Mouse (Mus musculus) common myeloid progenitor, adult 5-6 weeks (primary cell): ENCODE results near the gene Poc1b. TPM values are rescaled to one million over a fixed set of nuclear protein-coding genes. Genes with fewer than 3 reads are reported as not detected.

Experiments
- ATAC-seq: replicated peaks from 2 replicates; pipeline ENCODE4 v1.8.0; 2016; ENCODE audit warnings: low read depth, mild to moderate bottlenecking, moderate TSS enrichment, inconsistent platforms; ENCODE audit not compliant: poor library complexity, severe bottlenecking
- total RNA-seq: library from RNA; stranded (forward); fragments of 200-1000, 187-1606 nt; gene quantifications from 2 replicates; pipeline ENCODE4 v1.2.3, GENCODE M21; 2017

Gene Poc1b
- total RNA-seq = 20.3 and 22.9 TPM in 2 replicates

DNA sequence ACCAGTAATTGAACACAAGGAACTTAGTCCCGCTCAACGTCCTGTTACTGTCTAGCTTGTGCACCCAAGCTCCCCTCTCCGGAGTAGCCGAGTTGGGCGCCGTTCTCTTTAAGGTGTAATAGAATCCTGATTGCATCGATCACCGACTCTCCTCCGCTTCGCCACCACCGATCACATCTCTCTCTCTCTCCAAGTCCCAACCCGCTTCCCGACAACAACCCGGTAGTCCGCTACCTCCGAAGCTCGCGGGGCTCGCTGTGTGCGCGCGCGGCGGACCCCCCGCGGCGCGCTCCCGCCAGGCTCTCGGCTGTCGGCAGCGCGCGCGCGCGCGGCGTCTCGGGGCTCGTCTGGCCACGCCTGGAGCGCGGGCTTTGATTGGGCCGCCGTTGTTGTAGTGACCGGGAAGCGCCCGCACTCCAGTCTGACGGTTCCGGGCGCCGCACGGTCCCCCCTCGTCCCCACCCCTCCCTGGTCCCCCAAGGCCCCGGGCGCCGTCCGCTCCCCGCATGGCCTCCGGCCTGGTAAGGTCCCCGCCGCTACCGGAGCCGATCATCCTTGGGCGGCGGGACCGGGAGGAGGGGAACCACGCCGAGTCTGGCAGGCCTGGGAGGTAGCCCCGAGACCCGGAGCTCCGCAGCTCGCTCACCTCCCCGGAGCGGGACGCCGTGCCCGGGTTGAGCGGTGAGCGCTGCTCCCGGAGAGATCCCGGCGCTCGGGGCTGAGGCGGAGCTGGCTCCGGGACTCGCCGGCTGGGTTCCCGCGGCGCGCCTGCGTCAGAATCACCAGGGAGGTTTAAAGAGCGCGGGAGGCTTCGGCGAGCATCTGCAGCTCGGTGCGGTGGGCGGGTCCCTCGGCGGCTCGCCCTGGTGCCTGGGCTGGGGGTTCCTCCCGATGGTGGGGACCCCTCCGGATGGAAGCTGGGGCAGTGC lies at the start of gene Poc1b:
TSS of gene Poc1b (plus strand) at position 334 of the 929 bp plus-strand sequence.
- ATAC-seq = peak; percentile 64

- no peak for ATAC-seq
Observed at GRCm38 (mm10) chr10:99060588-99060987, 46.2 kb upstream of the Poc1b start.

DNA sequence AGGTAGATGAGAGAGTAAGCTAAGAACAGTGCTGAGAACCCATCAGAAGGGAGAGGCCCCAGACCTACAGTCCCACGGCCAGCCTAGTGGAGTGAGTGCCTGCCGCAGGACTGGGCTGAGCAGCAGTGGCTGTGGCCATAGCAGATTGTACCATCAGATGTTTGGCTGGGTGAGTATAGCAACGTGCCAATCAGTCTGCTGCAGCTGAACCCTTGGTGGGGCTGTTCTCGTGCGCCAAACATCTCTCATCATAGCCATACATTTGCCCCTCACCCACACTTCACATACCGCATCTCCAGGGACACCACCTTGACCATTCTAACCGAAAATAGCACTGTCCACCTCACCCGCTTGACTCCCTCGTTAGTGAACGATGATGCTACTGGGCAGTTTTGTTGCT lies 45.4 kb upstream of the Poc1b start:
- ATAC-seq = no peak

DNA sequence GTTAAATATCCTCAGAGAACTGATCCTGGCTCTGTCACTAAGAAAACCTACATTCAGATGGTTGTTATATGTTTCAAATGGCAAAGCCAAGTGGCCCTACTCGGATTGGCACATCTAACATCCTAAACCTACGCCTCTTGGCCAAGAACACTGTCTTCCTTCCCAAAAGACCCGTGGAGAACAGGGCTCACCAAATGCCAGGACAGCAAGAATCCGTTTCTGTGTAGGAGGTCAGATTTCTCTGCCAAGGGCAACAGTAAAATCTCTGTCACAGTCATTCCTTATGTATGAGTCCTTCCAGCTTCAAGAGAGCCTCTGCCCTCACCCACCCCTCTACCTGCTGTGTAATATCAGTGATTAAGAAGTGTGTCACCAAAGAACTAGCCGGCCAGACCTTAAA lies 44.3 kb upstream of the Poc1b start:
- no peak for ATAC-seq

- no peak for ATAC-seq
Observed at GRCm38 (mm10) chr10:99076113-99076895, 30.5 kb upstream of the Poc1b start.

DNA sequence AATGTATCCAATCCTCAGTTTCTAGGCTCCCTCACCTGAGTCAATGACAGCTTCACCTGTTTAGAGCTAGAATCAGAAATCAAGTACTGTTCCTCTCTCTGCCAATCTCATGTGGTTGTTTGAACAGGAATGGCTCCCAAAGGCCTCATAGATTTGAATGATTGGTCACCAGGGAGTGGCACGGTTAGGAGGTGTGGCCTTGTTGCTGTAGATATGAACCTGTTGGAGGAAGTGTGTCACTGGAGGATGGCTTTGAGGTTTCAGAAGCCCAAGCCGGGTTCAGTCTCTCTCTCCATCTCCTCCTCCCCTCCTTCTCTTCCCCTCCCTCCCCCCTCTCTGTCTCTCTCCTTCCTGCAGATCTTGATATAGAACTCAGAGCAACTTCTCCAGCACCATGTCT lies 28.2 kb upstream of the Poc1b start:
- ATAC-seq = no peak

DNA sequence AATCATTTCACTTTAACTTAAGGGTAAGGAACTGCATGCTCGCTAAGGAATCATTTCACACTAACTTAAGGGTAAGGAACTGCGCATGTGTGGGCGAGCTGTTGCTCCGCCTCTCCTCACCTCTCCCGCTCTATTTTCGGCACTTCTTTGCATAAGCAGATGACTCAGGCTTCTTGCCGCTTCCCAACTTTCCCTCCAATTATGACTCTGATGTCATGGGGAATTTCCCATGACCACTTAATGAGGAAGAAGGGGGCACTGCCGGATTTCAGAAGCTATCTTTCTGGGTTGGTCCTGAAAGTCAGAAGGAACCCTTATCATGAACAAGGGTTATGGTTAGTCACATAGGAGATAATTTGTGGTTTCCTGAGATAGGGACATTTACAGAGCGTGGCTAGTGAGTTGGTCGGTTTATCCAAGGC lies 25.3 kb upstream of the Poc1b start:
- ATAC-seq = peak; percentile 55

DNA sequence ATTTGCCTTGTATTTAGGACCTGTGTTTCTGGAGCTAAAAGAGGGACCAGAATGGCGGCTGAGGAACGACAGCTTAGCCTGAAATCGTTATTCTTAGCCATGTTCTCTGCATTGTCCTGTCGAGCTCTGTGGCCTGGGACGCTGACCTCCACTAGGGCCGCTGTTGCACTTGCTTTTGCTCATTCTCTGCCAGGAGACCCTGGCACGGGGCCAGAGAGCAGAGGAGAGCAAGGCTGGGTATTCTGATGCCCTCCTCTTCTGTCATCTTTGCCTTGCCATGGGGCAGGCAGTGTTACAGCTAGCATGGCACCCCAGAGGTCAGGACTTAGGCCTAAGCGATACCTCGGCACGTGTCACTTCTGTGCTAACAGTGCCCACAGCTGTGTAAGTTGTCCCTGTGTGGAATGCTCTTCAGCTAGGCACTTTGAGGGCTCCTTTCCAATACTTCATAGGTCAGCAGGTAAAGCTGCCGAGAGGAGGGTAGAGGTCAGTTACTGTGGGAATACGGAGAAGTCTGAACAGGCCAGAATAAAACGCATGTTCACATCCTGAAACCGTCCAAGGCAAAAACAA lies 23.3 kb upstream of the Poc1b start:
- ATAC-seq = no peak

GRCm38 (mm10) chr10:99084397-99085239 lies 22.2 kb upstream of the Poc1b start:
- peak; percentile 79 for ATAC-seq

- no peak for ATAC-seq
Observed at GRCm38 (mm10) chr10:99085240-99085587, 21.6 kb upstream of the Poc1b start.

DNA sequence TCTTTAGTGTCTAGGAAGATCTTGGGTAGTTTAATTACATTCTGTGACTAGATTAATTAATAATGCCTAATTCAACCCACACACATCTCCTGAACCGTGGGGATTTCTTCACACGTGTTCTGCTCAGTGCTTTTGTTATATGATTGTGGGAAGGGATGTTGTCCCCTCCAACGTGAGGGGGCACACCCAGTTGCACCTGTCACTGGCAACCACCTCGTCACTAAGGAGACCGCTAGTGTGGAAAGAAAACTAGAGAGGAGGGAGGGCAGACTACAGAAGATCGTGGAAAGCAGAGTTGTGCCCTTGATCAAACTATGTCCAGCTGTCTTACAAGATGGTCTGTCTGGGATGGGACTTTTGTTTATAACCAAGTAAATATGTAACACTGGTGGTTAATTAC lies 20.8 kb upstream of the Poc1b start:
- ATAC-seq = no peak

GRCm38 (mm10) chr10:99089906-99090305 lies 16.9 kb upstream of the Poc1b start:
- ATAC-seq = peak; percentile 60

GRCm38 (mm10) chr10:99093364-99093763 lies 13.5 kb upstream of the Poc1b start:
- no peak for ATAC-seq

- ATAC-seq = no peak
Observed at GRCm38 (mm10) chr10:99095114-99095513, 11.7 kb upstream of the Poc1b start.

- ATAC-seq = peak; percentile 90
Observed at GRCm38 (mm10) chr10:99097374-99097773, 9.5 kb upstream of the Poc1b start.

DNA sequence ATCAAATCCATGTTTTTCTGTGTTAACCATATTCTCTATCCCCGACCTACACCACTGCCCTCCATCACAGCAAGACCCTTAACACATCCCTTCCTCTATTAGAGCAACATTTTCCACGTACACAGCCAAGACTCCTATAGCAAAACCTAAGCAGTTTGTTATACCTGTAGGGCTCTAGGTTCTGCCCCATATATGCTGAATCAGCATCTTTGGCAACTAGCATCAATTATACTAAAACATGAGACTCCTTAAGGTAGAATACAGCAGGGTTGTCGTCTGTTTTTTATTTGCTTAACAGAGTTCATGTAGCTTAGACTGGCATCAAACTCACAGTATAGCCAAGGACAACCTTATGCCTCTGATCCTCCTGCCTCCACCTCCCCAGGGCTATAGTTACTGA lies 1.3 kb upstream of the Poc1b start:
- no peak for ATAC-seq

DNA sequence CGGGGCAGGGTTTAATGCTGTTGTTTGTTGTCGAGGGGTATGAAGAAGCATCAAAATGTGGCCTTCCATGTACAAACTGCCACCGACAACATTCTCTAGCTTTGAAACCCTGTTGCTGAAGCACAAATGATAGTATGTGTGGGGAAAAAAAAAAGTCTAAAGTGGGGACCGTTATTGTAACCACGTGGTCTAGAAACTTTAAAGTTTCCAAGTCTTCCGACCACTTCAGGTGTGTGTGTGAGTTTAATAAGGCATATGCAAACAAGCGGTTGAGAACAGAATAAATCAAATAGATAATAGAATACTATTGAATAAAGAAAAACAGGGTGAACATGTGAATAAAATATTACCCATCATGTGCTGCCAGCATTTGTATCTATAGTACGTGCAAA lies 529 bp upstream of the Poc1b start:
- no peak for ATAC-seq

DNA sequence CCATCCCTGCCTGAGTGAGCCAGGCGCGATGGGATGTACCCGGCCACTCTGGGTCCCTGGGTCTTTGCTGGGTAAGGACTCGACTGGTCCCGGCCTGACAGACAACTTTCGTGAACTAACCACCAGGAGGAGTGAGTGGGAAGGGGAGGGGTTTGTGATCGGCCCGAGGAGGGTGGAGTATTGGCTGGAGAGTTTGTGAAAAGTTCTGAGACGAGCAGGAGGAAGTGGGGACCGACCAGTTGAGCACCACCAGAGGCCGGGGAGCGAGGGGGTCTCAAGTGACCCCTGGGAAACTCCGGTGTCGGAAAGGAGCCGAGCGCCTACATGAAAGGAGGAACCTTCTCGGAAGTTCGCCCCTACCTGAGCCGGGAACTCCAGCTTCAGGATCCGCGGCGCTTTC lies 1.1 kb downstream of the Poc1b start, which contains the start of gene Galnt4:
TSS of gene Galnt4 (plus strand) at position 196 of the 400 bp plus-strand sequence.
- peak; percentile 88 for ATAC-seq

DNA sequence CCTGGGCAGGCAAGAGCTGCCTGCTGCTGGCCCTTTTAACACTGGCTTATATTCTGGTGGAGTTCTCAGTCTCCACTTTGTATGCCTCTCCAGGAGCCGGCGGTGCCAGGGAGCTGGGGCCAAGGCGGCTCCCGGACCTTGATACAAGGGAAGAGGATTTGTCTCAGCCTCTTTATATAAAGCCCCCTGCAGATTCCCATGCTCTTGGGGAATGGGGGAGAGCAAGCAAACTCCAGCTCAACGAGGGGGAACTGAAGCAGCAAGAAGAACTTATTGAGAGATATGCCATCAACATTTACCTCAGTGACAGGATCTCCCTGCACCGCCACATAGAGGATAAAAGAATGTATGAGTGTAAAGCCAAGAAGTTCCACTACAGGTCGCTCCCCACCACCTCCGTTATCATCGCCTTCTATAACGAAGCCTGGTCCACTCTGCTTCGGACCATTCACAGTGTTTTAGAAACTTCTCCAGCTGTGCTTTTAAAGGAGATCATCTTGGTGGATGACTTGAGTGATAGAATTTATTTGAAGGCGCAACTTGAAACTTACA lies 1.7 kb downstream of the Poc1b start:
- ATAC-seq = no peak

DNA sequence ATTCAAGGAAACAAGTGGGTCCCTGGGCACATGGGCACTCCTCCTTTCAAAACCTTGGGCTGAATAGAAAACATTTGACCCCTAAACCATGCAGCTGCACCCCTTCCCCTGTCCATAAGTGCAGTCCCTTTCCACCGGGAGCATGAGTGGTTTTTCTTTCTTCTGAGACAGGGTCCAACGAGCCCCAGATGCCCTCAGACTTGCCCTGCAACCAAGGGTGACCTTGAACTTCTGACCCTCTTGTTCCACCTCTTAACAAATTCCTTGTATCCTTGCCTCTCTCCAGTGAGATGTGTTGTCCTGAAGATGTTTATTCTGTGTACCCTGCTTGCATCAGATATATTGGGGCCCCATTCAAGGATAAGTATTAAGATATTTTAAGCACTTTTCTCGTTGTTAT lies 6.7 kb downstream of the Poc1b start:
- no peak for ATAC-seq
